Mouse (Mus musculus) adrenal gland (tissue): ENCODE results near the gene Sirt3.

Experiments
- intact Hi-C: fragments of 180-260 bp; cut with DNase I; formaldehyde crosslinking; loops from one replicate; pipeline ENCODE4 v1.15.1; 2025

The Sirt3 gene

GRCm38 (mm10) chr7:140821653-140822329 is 60.3 kb downstream of the Sirt3 start, which contains the start of gene Zfp941:
TSS of gene Zfp941 (minus strand) at chr7:140822178.
- intact Hi-C loops: no loop called here

- intact Hi-C loops: no loop called here
These were observed 60.8 kb downstream of the Sirt3 start for GRCm38 (mm10) chr7:140821305-140821652.

- intact Hi-C loops: no loop called here
These were observed 61.9 kb downstream of the Sirt3 start for GRCm38 (mm10) chr7:140820173-140820572.
